Mouse (Mus musculus) brain, embryonic 18.5 days (tissue): ENCODE data around the gene Fcna.
A peak's percentile ranks its signal among the peaks of the same experiment; 100 is the strongest.

Source experiments
- DNase-seq: peaks from one replicate; pipeline ENCODE4 v3.0.0-alpha.2; 2012; ENCODE audit warnings: low read depth, low spot score

Gene Fcna

GRCm38 (mm10) chr2:25627811-25628210, at the start of gene Fcna:
Fcna (minus strand) TSS chr2:25628030.
- no peak for DNase-seq

DNA sequence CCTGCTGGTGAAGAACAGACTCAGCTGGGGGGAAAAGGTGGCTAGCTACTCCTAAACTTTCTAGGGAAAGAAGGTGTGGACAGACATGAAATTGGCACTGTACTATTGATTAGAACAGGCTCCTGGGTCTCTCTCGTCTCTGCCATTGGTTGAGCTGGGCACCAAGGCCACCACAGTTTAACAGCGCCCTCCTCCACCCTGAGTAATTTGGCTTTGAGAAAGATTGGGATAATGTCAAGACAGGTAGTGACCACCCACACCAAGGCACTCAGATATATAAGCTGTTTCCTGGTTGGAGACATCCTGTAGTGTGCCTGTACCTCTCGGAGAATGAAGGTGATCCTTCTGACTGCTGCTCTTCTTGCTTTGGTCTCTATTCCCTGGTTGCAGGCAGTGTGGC, 48.7 kb upstream of the Fcna start, which contains the start of gene Lcn6:
Gene Lcn6, plus strand, starts transcription at position 301 of the 400 bp plus-strand sequence.
- no peak for DNase-seq

DNA sequence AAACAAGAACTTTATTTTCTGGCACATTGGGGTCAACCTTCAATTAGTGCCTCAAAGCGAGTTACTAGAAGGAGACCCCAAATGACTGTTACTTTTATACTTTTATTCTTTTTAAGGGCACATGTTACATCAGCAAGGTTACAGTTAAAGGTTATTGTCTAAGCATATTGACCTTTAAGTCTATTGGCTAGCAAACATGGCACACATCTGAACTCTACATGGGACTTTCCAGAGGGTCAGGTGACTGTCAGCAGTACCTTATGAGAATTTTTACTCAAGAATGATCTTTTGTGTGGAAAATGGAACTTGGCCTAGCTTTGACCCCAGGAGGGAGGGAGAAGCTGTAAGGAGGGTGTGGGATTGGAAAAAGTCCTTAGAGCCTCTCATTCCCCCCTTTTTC, 38.7 kb upstream of the Fcna start:
- no peak for DNase-seq

DNA sequence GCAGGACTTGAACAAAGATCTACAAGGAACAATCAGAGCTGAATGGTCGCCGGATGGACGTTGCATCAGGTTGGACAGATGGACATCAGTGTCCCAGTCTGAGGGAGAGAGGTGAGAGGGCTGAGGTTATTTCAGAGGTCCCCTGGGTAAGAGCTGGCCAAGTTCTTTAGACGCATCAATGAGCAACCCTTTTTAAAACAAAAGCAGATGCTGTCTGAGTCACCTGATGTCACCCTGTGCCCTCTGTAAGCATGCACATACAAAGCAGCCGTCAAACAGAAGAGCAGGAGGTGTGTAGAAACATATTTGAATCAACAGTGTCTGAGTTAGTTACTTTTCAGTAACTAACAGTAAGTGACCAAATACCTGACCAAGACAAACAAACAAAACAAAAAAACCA, 36.3 kb upstream of the Fcna start:
- no peak for DNase-seq

DNA sequence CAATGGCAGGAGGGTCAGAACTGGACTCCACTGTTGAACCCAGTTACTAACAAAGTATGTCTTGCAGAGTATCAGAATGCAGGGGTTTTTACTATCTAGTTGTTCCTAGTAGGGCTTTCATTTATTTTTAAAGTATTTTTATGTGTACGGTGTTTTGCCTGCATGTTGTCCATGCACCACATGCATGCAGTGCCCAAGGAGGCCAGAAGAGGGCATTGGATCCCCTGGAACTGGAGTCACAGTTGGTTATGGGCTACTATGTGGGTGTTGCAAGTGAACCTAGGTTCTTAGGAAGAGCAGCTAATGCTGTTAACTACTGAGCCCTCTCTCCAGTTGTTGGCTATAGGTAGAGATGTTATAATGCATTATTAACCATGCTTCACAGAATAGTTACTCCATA, 35.7 kb upstream of the Fcna start:
- DNase-seq, result no peak

- DNase-seq, result no peak
Observed at GRCm38 (mm10) chr2:25661245-25661970, 33.6 kb upstream of the Fcna start.

- DNase-seq, result no peak
Observed at GRCm38 (mm10) chr2:25660279-25660678, 32.4 kb upstream of the Fcna start.

DNA sequence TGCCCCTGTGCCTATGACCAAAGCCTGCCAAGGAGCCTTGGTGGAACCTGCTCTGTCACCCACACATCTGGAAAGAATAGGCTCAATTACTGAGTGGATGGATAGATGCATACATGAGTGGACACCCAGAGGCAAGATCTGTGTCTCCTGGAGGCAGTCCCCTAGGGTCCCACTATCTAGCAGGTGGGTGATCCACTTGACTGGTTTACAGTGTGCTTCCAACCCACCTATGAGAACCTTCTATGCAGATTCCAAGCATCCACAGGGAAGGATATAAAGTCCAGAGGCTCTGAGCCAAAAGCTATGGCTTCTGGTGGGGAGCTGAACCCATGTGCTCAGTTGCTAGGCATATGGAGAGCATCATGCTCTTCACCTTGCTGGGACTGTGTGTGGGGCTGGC, 29.8 kb upstream of the Fcna start, which contains the start of gene Lcn5:
Gene Lcn5, plus strand, starts transcription at position 301 of the 400 bp plus-strand sequence.
- no peak for DNase-seq

- DNase-seq, result no peak
Observed at GRCm38 (mm10) chr2:25657246-25657645, 29.4 kb upstream of the Fcna start.

- no peak for DNase-seq
Observed at GRCm38 (mm10) chr2:25656691-25657090, 28.9 kb upstream of the Fcna start.

- DNase-seq, result no peak
Observed at GRCm38 (mm10) chr2:25654502-25654901, 26.7 kb upstream of the Fcna start.

GRCm38 (mm10) chr2:25652902-25653301, 25.1 kb upstream of the Fcna start, which contains the start of gene Lcn8:
Lcn8 (plus strand) TSS chr2:25653120.
- DNase-seq, result no peak

- no peak for DNase-seq
Observed at GRCm38 (mm10) chr2:25639890-25640289, 12.1 kb upstream of the Fcna start.

DNA sequence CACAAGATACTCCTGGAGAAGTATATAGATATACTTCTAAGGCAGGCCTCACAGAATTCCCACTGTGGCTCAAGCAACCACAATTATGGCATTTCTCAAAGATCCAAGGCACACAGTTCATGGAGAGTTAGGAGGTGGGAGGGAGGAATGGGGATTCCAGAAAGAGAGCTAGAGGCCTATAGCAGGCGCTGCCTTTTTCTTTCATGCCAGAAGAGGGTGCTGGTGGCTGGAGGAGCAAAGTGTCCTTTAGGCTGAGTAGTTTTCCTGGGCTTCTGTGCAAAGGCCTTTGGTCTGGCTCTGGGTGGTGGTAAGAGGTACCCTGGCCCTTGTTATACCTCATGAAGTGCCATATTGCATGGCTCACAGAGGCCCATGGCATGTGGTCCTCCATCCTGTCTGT, 6.2 kb upstream of the Fcna start:
- DNase-seq, result no peak

DNA sequence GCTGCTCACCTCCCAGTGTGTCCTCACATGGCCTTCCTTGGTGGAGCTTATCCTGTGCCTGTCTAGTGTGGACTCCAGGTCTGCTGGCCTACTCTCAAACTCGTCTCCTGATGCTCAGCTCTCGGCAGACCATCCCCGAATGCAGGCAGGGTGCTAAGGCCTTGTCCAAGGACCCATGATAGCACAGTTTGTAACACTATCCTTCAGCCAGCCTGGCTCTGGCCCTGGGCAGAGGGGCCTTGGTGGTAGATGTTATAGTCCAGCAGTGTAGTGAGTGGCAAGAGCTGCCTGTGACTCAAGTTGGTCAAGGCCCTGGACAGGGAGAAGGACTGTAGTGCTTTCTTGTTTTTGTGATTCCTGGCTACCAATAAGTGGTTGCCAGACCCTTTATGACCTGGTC, 5.8 kb upstream of the Fcna start:
- DNase-seq, result no peak

DNA sequence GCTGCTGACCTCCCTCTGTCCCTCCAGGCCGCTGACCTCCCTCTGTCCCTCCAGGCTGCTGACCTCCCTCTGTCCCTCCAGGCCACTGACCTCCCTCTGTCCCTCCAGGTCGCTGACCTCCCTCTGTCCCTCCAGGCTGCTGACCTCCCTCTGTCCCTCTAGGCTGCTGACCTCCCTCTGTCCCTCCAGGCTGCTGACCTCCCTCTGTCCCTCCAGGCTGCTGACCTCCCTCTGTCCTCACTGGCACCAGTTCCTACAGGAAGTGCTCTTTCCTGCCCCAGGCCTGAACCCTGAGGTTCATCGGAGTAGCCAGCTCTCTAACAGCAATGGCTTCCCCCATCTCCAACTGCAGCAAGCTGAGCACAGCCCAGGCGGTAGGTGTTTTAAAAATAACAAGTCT, 908 bp upstream of the Fcna start:
- no peak for DNase-seq

GRCm38 (mm10) chr2:25625986-25626385, 1.8 kb downstream of the Fcna start:
- no peak for DNase-seq

DNA sequence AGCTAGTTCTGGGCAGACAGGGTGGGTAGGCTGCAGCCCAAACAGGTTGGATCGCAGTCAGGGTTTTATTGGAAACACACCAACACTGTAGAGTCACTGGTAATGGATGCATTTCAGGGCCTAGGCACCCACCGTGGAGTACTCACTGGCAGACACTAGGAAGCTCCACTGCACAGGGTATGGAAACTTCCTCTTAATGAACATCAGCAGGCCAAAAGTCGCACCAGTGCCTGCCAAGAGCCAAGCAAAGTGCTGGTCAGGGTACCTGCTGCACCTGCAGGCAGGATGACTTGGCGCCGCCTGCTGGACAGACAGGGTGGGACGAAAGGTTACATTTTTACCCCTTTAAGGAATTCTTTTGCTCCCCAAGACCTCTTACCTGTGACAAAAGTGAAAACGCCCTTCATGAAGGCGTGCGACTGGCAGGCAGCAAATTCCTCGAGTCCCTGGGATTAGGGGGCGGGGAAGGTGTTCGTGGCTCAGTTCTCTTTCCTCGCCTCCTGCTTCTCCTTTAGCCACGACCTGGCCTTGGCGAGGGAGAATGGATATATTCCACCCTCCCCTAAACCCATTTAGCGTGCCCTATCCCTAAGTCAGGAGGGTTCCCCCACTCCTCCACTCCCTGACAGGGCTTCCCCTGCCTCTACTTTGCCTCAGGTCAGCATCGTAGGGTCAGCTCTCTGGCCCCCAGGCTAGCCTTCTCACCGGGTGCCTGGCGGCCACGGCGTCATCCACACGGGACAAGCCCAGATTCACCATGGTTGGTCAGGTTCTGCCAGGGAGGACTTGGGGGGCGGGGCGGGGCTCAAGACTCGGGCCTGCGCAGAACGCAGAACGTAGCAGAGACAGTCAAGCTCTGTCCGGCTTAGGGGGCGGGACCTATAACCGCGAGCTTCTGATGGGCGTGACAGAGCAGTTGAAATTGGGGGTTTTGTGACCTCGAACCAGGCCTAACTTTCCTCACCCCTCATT, 6.3 kb downstream of the Fcna start, which contains the start of gene Tmem141:
Gene Tmem141, minus strand, starts transcription at position 777 of the 972 bp plus-strand sequence.
- peak; percentile 69 for DNase-seq

DNA sequence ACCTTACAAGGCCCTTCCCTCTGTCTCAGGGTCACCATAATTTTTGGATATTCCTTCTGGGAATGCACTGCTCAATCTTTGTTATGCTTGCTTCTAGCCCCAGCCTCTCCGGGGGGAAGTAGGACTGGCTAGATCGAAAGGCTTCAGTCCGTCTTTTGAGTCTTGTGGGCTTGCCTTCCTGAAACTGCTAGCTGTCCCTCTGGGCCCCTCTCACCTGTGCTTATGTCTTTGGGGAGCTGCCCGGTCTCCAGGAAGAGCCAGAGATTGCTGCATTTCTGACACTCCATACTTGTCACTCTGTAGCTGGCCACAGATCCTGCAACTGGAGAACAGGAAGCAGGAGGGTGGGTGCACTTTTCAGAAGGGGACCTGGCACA, 7.0 kb downstream of the Fcna start:
- no peak for DNase-seq

DNA sequence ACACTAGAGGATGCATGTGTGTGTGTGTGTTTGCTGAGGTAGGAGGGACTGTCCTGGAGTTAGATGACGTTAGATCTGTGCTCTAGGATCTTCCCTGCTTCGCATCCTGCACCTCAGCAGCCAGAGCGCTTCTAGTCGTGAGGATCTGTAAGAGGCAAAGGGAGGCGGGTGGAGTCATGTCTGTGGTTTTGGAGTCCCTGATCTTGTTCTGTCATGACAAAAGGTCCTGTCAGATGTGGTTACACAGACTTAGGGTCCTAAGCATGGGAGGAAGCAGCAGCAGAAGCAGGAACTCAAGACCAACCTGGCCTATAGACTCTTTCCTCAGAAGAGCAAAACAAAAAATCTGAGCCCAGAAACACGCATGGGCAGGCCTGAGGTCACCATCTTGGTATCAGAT, 7.4 kb downstream of the Fcna start:
- DNase-seq, result no peak

- DNase-seq, result no peak
Observed at GRCm38 (mm10) chr2:25617578-25617977, 10.3 kb downstream of the Fcna start, which contains the start of gene Ccdc183. Ccdc183 (minus strand) TSS chr2:25617678.

- DNase-seq, result no peak
Observed at GRCm38 (mm10) chr2:25616398-25616797, 11.4 kb downstream of the Fcna start.
